Mouse (Mus musculus) liver, embryonic 13.5 days (tissue): Measurements from ENCODE around the gene Set. TPM values are rescaled to one million over a fixed set of nuclear protein-coding genes. Genes with fewer than 3 reads are reported as not detected.

Experiments used
- ATAC-seq: fragments of 200-750 bp; cut with Nextera tagmentation; 2 replicates; pipeline ENCODE4 v1.8.0; 2017; ENCODE audit warnings: low read depth, mild to moderate bottlenecking, moderate number of reproducible peaks, moderate library complexity
- DNase-seq: peaks from one replicate; pipeline ENCODE4 v3.0.0; 2022
- H3K27ac ChIP-seq: fragments of 300-500 bp; sonication (generic); 2 replicates; pipeline ENCODE4 v1.5.1; 2015; ENCODE audit warnings: moderate library complexity, mild to moderate bottlenecking, inconsistent platforms
- H3K27me3 ChIP-seq: fragments of 300-500 bp; sonication (generic); 2 replicates; pipeline ENCODE4 v1.6.1; 2015; ENCODE audit warnings: mild to moderate bottlenecking, inconsistent platforms
- H3K36me3 ChIP-seq: fragments of 300-500 bp; sonication (generic); 2 replicates; pipeline ENCODE4 v1.6.1; 2015; ENCODE audit warnings: mild to moderate bottlenecking, inconsistent platforms
- H3K4me1 ChIP-seq: fragments of 300-500 bp; sonication (generic); replicated peaks from 2 replicates; pipeline ENCODE4 v1.6.1; 2015; ENCODE audit warnings: inconsistent platforms
- H3K4me2 ChIP-seq: fragments of 300-500 bp; sonication (generic); 2 replicates; pipeline ENCODE4 v1.6.1; 2015; ENCODE audit warnings: inconsistent platforms, mild to moderate bottlenecking, moderate library complexity
- H3K4me3 ChIP-seq: fragments of 300-500 bp; sonication (generic); replicated peaks from 2 replicates; pipeline ENCODE4 v1.5.1; 2015; ENCODE audit warnings: mild to moderate bottlenecking, inconsistent platforms
- H3K9ac ChIP-seq: fragments of 300-500 bp; sonication (generic); 2 replicates; pipeline ENCODE4 v1.6.1; 2015; ENCODE audit warnings: mild to moderate bottlenecking, inconsistent platforms
- H3K9me3 ChIP-seq: fragments of 300-500 bp; sonication (generic); replicated peaks from 2 replicates; pipeline ENCODE4 v1.6.1; 2016; ENCODE audit warnings: inconsistent platforms
- WGBS: fragments of 180-500 bp; shearing (Covaris S2); methylation state at CpG from one replicate; pipeline ENCODE4 v1.1.7; 2015; ENCODE audit not compliant: insufficient replicate concordance; 5-methylcytosine and 5-hydroxymethylcytosine counted together
- polyA plus RNA-seq: library from polyadenylated mRNA; unstranded; fragments of >200 nt; fragmentation: Nextera tagmentation; extraction: Ambion mirVana; gene quantifications from 2 replicates; pipeline ENCODE4 v1.2.1, GENCODE M21; 2015

Gene Set
- polyA plus RNA-seq, 1 experiment from 2014 or later: 317 TPM

- H3K27ac ChIP-seq: peak overlapping the region; percentile 81
- WGBS: 49% methylated on average over 6 of the region's 6 CpGs
These were observed 35.2 kb downstream of the Set start for GRCm38 (mm10) chr2:30092280-30092918.

GRCm38 (mm10) chr2:30093471-30094207, 36.5 kb downstream of the Set start, which contains the start of gene Zdhhc12:
Gene Zdhhc12, minus strand, starts transcription at chr2:30093648.
- Histone ChIP-seq H3K9ac (peak within 1 kb of the TSS; percentile 88), H3K4me3 (peak within 1 kb of the TSS; percentile 87), H3K27me3 (no peaks in the 10 kb centered on the region), H3K27ac (peak within 1 kb of the TSS; percentile 81), H3K36me3 (peaks cover 30% of the 10 kb centered on the region), H3K9me3 (no peaks in the 10 kb centered on the region), H3K4me1 (peaks cover 37% of the 10 kb centered on the region), H3K4me2 (peak within 1 kb of the TSS; percentile 85)
- DNase-seq: peak; percentile 99
- ATAC-seq: peak; percentile 98
- WGBS: under 1% methylated on average over 51 of the region's 51 CpGs

More at GRCm38 (mm10) chr2:30092280-30092918, 35.2 kb downstream of the Set start:
- Histone ChIP-seq H3K4me2 (peak overlapping the region; percentile 85), H3K9me3 (no peaks in the 10 kb centered on the region), H3K4me1 (peaks cover 35% of the 10 kb centered on the region), H3K27me3 (no peaks in the 10 kb centered on the region), H3K36me3 (peaks cover 24% of the 10 kb centered on the region), H3K9ac (peak overlapping the region; percentile 88), H3K4me3 (peak overlapping the region; percentile 87)
- ATAC-seq (no peak), DNase-seq (no peak)

- no peaks in the 10 kb centered on the region for H3K9me3 ChIP-seq
- H3K4me3 ChIP-seq: peak overlapping the region; percentile 87
- H3K9ac ChIP-seq: peak overlapping the region; percentile 88
- DNase-seq: no peak
- peaks cover 30% of the 10 kb centered on the region for H3K36me3 ChIP-seq
- ATAC-seq: no peak
- peaks cover 42% of the 10 kb centered on the region for H3K4me1 ChIP-seq
- no peaks in the 10 kb centered on the region for H3K27me3 ChIP-seq
- H3K27ac ChIP-seq: peak overlapping the region; percentile 76
- peak overlapping the region; percentile 85 for H3K4me2 ChIP-seq
- 1% methylated on average over 13 of the region's 13 CpGs for WGBS
These were observed 37.0 kb downstream of the Set start for GRCm38 (mm10) chr2:30094208-30094588.

GRCm38 (mm10) chr2:30095882-30096527, 38.8 kb downstream of the Set start:
- Histone ChIP-seq H3K27me3 (no peaks in the 10 kb centered on the region), H3K36me3 (peaks cover 18% of the 10 kb centered on the region), H3K4me2 (no peak overlapping the region), H3K9ac (no peak overlapping the region), H3K27ac (no peak overlapping the region), H3K4me1 (peaks cover 55% of the 10 kb centered on the region), H3K9me3 (no peaks in the 10 kb centered on the region), H3K4me3 (no peak overlapping the region)
- peak; percentile 36 for DNase-seq
- 64% methylated on average over 2 of the region's 2 CpGs for WGBS
- ATAC-seq: no peak

GRCm38 (mm10) chr2:30100214-30100613, 43.0 kb downstream of the Set start:
- Histone ChIP-seq H3K36me3 (peaks cover 30% of the 10 kb centered on the region), H3K27ac (no peak overlapping the region)

GRCm38 (mm10) chr2:30106364-30106763, 49.2 kb downstream of the Set start:
- Histone ChIP-seq H3K4me2 (no peak overlapping the region), H3K9ac (no peak overlapping the region), H3K4me1 (peaks cover 24% of the 10 kb centered on the region), H3K36me3 (peaks cover 50% of the 10 kb centered on the region), H3K4me3 (no peak overlapping the region), H3K9me3 (no peaks in the 10 kb centered on the region), H3K27me3 (no peaks in the 10 kb centered on the region), H3K27ac (no peak overlapping the region)
- ATAC-seq (no peak), DNase-seq (peak; percentile 54)

More at GRCm38 (mm10) chr2:30100214-30100613, 43.0 kb downstream of the Set start:
- no peak for ATAC-seq
- Histone ChIP-seq H3K9me3 (no peaks in the 10 kb centered on the region), H3K4me2 (no peak overlapping the region), H3K27me3 (no peaks in the 10 kb centered on the region), H3K4me1 (peaks cover 23% of the 10 kb centered on the region), H3K9ac (peak overlapping the region; percentile 26; the same call in 1 of the 2 replicates), H3K4me3 (no peak overlapping the region)
- 61% methylated on average over 4 of the region's 4 CpGs for WGBS
- no peak for DNase-seq

GRCm38 (mm10) chr2:30107646-30108045, 50.5 kb downstream of the Set start:
- Histone ChIP-seq H3K9me3 (no peaks in the 10 kb centered on the region), H3K36me3 (peaks cover 44% of the 10 kb centered on the region), H3K4me1 (peaks cover 37% of the 10 kb centered on the region), H3K4me2 (no peak overlapping the region), H3K27ac (no peak overlapping the region), H3K27me3 (no peaks in the 10 kb centered on the region), H3K9ac (no peak overlapping the region), H3K4me3 (no peak overlapping the region)
- DNase-seq (no peak), ATAC-seq (no peak)
- WGBS: 86% methylated on average over 5 of the region's 5 CpGs

GRCm38 (mm10) chr2:30108260-30108659, 51.1 kb downstream of the Set start:
- no peaks in the 10 kb centered on the region for H3K27me3 ChIP-seq
- H3K4me3 ChIP-seq: no peak overlapping the region
- DNase-seq (no peak), ATAC-seq (no peak)
- H3K4me1 ChIP-seq: peaks cover 43% of the 10 kb centered on the region
- WGBS: 68% methylated on average over 4 of the region's 4 CpGs
- H3K9ac ChIP-seq: no peak overlapping the region
- peaks cover 44% of the 10 kb centered on the region for H3K36me3 ChIP-seq
- H3K9me3 ChIP-seq: no peaks in the 10 kb centered on the region
- no peak overlapping the region for H3K4me2 ChIP-seq
- H3K27ac ChIP-seq: no peak overlapping the region

GRCm38 (mm10) chr2:30111500-30111899, 54.3 kb downstream of the Set start:
- H3K27me3 ChIP-seq: no peaks in the 10 kb centered on the region
- DNase-seq (peak; percentile 62), ATAC-seq (peak; percentile 82)
- no peak overlapping the region for H3K4me3 ChIP-seq
- peak overlapping the region; percentile 31; the same call in 1 of the 2 replicates for H3K27ac ChIP-seq
- H3K9me3 ChIP-seq: no peaks in the 10 kb centered on the region
- H3K4me1 ChIP-seq: peaks cover 47% of the 10 kb centered on the region
- peaks cover 40% of the 10 kb centered on the region for H3K36me3 ChIP-seq
- WGBS: 19% methylated on average over 2 of the region's 2 CpGs
- no peak overlapping the region for H3K4me2 ChIP-seq
- H3K9ac ChIP-seq: no peak overlapping the region

GRCm38 (mm10) chr2:30112564-30112963, 55.4 kb downstream of the Set start:
- Histone ChIP-seq H3K4me3 (no peak overlapping the region), H3K4me2 (no peak overlapping the region), H3K27me3 (no peaks in the 10 kb centered on the region), H3K9me3 (no peaks in the 10 kb centered on the region), H3K27ac (0 out of 2 replicates have a peak overlapping the region, but pooled peaks have one; percentile 12), H3K4me1 (peaks cover 52% of the 10 kb centered on the region), H3K9ac (no peak overlapping the region), H3K36me3 (peaks cover 35% of the 10 kb centered on the region)
- WGBS: 35% methylated on average over 5 of the region's 5 CpGs
- ATAC-seq (peak; percentile 13), DNase-seq (no peak)

GRCm38 (mm10) chr2:30119641-30120051, 62.5 kb downstream of the Set start:
- Histone ChIP-seq H3K4me1 (peaks cover 28% of the 10 kb centered on the region), H3K27ac (no peak overlapping the region), H3K27me3 (no peaks in the 10 kb centered on the region), H3K4me3 (no peak overlapping the region), H3K9ac (no peak overlapping the region), H3K4me2 (no peak overlapping the region), H3K36me3 (0 out of 2 replicates have a peak, but pooled peaks cover 5% of the 10 kb centered on the region), H3K9me3 (no peaks in the 10 kb centered on the region)
- WGBS: 63% methylated on average over 6 of the region's 6 CpGs
- DNase-seq: no peak
- no peak for ATAC-seq
